Mouse (Mus musculus): ENCODE measurements around the gene Adam12. TPM values are rescaled to one million over a fixed set of nuclear protein-coding genes. Genes with fewer than 3 reads are reported as not detected.

Adam12 gene
- polyA plus RNA-seq, 1 experiment from 2014 or later = 4.8 TPM

GRCm38 (mm10) chr7:133946757-133947345 lies 285.1 kb downstream of the Adam12 start:
- no peak for ATAC-seq (replicated peaks; ENCODE audit: insufficient number of reproducible peaks, low FRiP score, low TSS enrichment, low read depth)
- H3K4me2 ChIP-seq (ENCODE audit: low read depth, low read length) = no peak overlapping the region
- H3K36me3 ChIP-seq (replicated peaks; ENCODE audit: control insufficient read depth, insufficient read depth, low read depth, low read length) = no peaks in the 10 kb centered on the region
- no peaks in the 10 kb centered on the region for H3K4me1 ChIP-seq (ENCODE audit: control insufficient read depth, insufficient read depth, low read length)
- no peak overlapping the region for H3K27ac ChIP-seq (replicated peaks; ENCODE audit: low read depth, low read length)
- no peak overlapping the region for H3K4me3 ChIP-seq (ENCODE audit: low read depth, low read length)
- H3K9ac ChIP-seq (replicated peaks; ENCODE audit: low read length) = no peak overlapping the region
- no peak for DNase-seq (ENCODE audit: low spot score)
- no peaks in the 10 kb centered on the region for H3K27me3 ChIP-seq (ENCODE audit: control insufficient read depth, insufficient read depth, low read length)
- WGBS = 63% methylated on average over 2 of the region's 2 CpGs
- H3K9me3 ChIP-seq (replicated peaks; ENCODE audit: control insufficient read depth, low read length) = no peaks in the 10 kb centered on the region

GRCm38 (mm10) chr7:133946113-133946512 lies 285.8 kb downstream of the Adam12 start:
- WGBS = 87% methylated on average over 4 of the region's 4 CpGs
- no peak overlapping the region for H3K9ac ChIP-seq (replicated peaks; ENCODE audit: low read length)

GRCm38 (mm10) chr7:133940405-133940804 lies 291.5 kb downstream of the Adam12 start:
- Histone ChIP-seq H3K27ac (replicated peaks; ENCODE audit: low read depth, low read length) (no peak overlapping the region), H3K4me3 (ENCODE audit: low read depth, low read length) (no peak overlapping the region), H3K27me3 (ENCODE audit: control insufficient read depth, insufficient read depth, low read length) (no peaks in the 10 kb centered on the region), H3K9ac (replicated peaks; ENCODE audit: low read length) (no peak overlapping the region), H3K9me3 (replicated peaks; ENCODE audit: control insufficient read depth, low read length) (no peaks in the 10 kb centered on the region), H3K4me1 (ENCODE audit: control insufficient read depth, insufficient read depth, low read length) (no peaks in the 10 kb centered on the region), H3K36me3 (replicated peaks; ENCODE audit: control insufficient read depth, insufficient read depth, low read depth, low read length) (no peaks in the 10 kb centered on the region), H3K4me2 (ENCODE audit: low read depth, low read length) (no peak overlapping the region)
- 69% methylated on average over 4 of the region's 4 CpGs for WGBS
- DNase-seq (ENCODE audit: low spot score) (no peak), ATAC-seq (replicated peaks; ENCODE audit: insufficient number of reproducible peaks, low FRiP score, low TSS enrichment, low read depth) (no peak)

More at GRCm38 (mm10) chr7:133946113-133946512, 285.8 kb downstream of the Adam12 start:
- Histone ChIP-seq H3K4me1 (ENCODE audit: control insufficient read depth, insufficient read depth, low read length) (no peaks in the 10 kb centered on the region), H3K4me3 (ENCODE audit: low read depth, low read length) (no peak overlapping the region), H3K4me2 (ENCODE audit: low read depth, low read length) (no peak overlapping the region), H3K9me3 (replicated peaks; ENCODE audit: control insufficient read depth, low read length) (no peaks in the 10 kb centered on the region), H3K27me3 (ENCODE audit: control insufficient read depth, insufficient read depth, low read length) (no peaks in the 10 kb centered on the region), H3K36me3 (replicated peaks; ENCODE audit: control insufficient read depth, insufficient read depth, low read depth, low read length) (no peaks in the 10 kb centered on the region), H3K27ac (replicated peaks; ENCODE audit: low read depth, low read length) (no peak overlapping the region)
- no peak for ATAC-seq (replicated peaks; ENCODE audit: insufficient number of reproducible peaks, low FRiP score, low TSS enrichment, low read depth)
- no peak for DNase-seq (ENCODE audit: low spot score)

- Histone ChIP-seq H3K27me3 (ENCODE audit: control insufficient read depth, insufficient read depth, low read length) (no peaks in the 10 kb centered on the region), H3K4me2 (ENCODE audit: low read depth, low read length) (no peak overlapping the region), H3K9me3 (replicated peaks; ENCODE audit: control insufficient read depth, low read length) (no peaks in the 10 kb centered on the region), H3K36me3 (replicated peaks; ENCODE audit: control insufficient read depth, insufficient read depth, low read depth, low read length) (no peaks in the 10 kb centered on the region), H3K4me3 (ENCODE audit: low read depth, low read length) (no peak overlapping the region), H3K27ac (replicated peaks; ENCODE audit: low read depth, low read length) (no peak overlapping the region), H3K9ac (replicated peaks; ENCODE audit: low read length) (no peak overlapping the region), H3K4me1 (ENCODE audit: control insufficient read depth, insufficient read depth, low read length) (no peaks in the 10 kb centered on the region)
- ATAC-seq (replicated peaks; ENCODE audit: insufficient number of reproducible peaks, low FRiP score, low TSS enrichment, low read depth) = no peak
- no peak for DNase-seq (ENCODE audit: low spot score)
- 80% methylated on average over 3 of the region's 3 CpGs for WGBS
These were observed 294.5 kb downstream of the Adam12 start for GRCm38 (mm10) chr7:133937473-133937872.

- 55% methylated on average over 4 of the region's 4 CpGs for WGBS
- no peak for ATAC-seq (replicated peaks; ENCODE audit: insufficient number of reproducible peaks, low FRiP score, low TSS enrichment, low read depth)
- Histone ChIP-seq H3K4me2 (ENCODE audit: low read depth, low read length) (no peak overlapping the region), H3K4me1 (ENCODE audit: control insufficient read depth, insufficient read depth, low read length) (no peaks in the 10 kb centered on the region), H3K9me3 (replicated peaks; ENCODE audit: control insufficient read depth, low read length) (no peaks in the 10 kb centered on the region), H3K9ac (replicated peaks; ENCODE audit: low read length) (no peak overlapping the region), H3K27me3 (ENCODE audit: control insufficient read depth, insufficient read depth, low read length) (no peaks in the 10 kb centered on the region), H3K27ac (replicated peaks; ENCODE audit: low read depth, low read length) (no peak overlapping the region), H3K36me3 (replicated peaks; ENCODE audit: control insufficient read depth, insufficient read depth, low read depth, low read length) (no peaks in the 10 kb centered on the region), H3K4me3 (ENCODE audit: low read depth, low read length) (no peak overlapping the region)
- peak; percentile 6 for DNase-seq (ENCODE audit: low spot score)
These were observed 295.6 kb downstream of the Adam12 start for GRCm38 (mm10) chr7:133936377-133936776.

- Histone ChIP-seq H3K4me1 (ENCODE audit: control insufficient read depth, insufficient read depth, low read length) (no peaks in the 10 kb centered on the region), H3K9me3 (replicated peaks; ENCODE audit: control insufficient read depth, low read length) (no peaks in the 10 kb centered on the region), H3K36me3 (replicated peaks; ENCODE audit: control insufficient read depth, insufficient read depth, low read depth, low read length) (no peaks in the 10 kb centered on the region), H3K4me3 (ENCODE audit: low read depth, low read length) (no peak overlapping the region), H3K4me2 (ENCODE audit: low read depth, low read length) (no peak overlapping the region), H3K27me3 (ENCODE audit: control insufficient read depth, insufficient read depth, low read length) (no peaks in the 10 kb centered on the region), H3K27ac (replicated peaks; ENCODE audit: low read depth, low read length) (no peak overlapping the region), H3K9ac (replicated peaks; ENCODE audit: low read length) (no peak overlapping the region)
- 46% methylated on average over 6 of the region's 6 CpGs for WGBS
- peak; percentile 27; the same call in 1 of the 2 replicates for ATAC-seq (replicated peaks; ENCODE audit: insufficient number of reproducible peaks, low FRiP score, low TSS enrichment, low read depth)
- peak; percentile 67 for DNase-seq (ENCODE audit: low spot score)
These were observed 298.6 kb downstream of the Adam12 start for GRCm38 (mm10) chr7:133933378-133933777.

GRCm38 (mm10) chr7:133931481-133931880 lies 300.5 kb downstream of the Adam12 start:
- H3K4me3 ChIP-seq (ENCODE audit: low read depth, low read length) = no peak overlapping the region
- H3K4me2 ChIP-seq (ENCODE audit: low read depth, low read length) = no peak overlapping the region
- no peaks in the 10 kb centered on the region for H3K4me1 ChIP-seq (ENCODE audit: control insufficient read depth, insufficient read depth, low read length)
- 92% methylated on average over 11 of the region's 11 CpGs for WGBS
- no peak for DNase-seq (ENCODE audit: low spot score)
- H3K27ac ChIP-seq (replicated peaks; ENCODE audit: low read depth, low read length) = no peak overlapping the region
- ATAC-seq (replicated peaks; ENCODE audit: insufficient number of reproducible peaks, low FRiP score, low TSS enrichment, low read depth) = no peak
- H3K36me3 ChIP-seq (replicated peaks; ENCODE audit: control insufficient read depth, insufficient read depth, low read depth, low read length) = no peaks in the 10 kb centered on the region
- H3K27me3 ChIP-seq (ENCODE audit: control insufficient read depth, insufficient read depth, low read length) = no peaks in the 10 kb centered on the region
- H3K9me3 ChIP-seq (replicated peaks; ENCODE audit: control insufficient read depth, low read length) = no peaks in the 10 kb centered on the region
- H3K9ac ChIP-seq (replicated peaks; ENCODE audit: low read length) = no peak overlapping the region

- Histone ChIP-seq H3K4me2 (ENCODE audit: low read depth, low read length) (no peak overlapping the region), H3K4me1 (ENCODE audit: control insufficient read depth, insufficient read depth, low read length) (no peaks in the 10 kb centered on the region), H3K27me3 (ENCODE audit: control insufficient read depth, insufficient read depth, low read length) (no peaks in the 10 kb centered on the region), H3K9me3 (replicated peaks; ENCODE audit: control insufficient read depth, low read length) (no peaks in the 10 kb centered on the region), H3K9ac (replicated peaks; ENCODE audit: low read length) (no peak overlapping the region), H3K36me3 (replicated peaks; ENCODE audit: control insufficient read depth, insufficient read depth, low read depth, low read length) (no peaks in the 10 kb centered on the region), H3K4me3 (ENCODE audit: low read depth, low read length) (no peak overlapping the region), H3K27ac (replicated peaks; ENCODE audit: low read depth, low read length) (no peak overlapping the region)
- WGBS = 82% methylated on average over 3 of the region's 3 CpGs
- DNase-seq (ENCODE audit: low spot score) = no peak
- ATAC-seq (replicated peaks; ENCODE audit: insufficient number of reproducible peaks, low FRiP score, low TSS enrichment, low read depth) = no peak
These were observed 303.0 kb downstream of the Adam12 start for GRCm38 (mm10) chr7:133928981-133929380.

All from embryonic facial prominence, embryonic 11.5 days (tissue).